Mouse (Mus musculus) heart, embryonic 12.5 days (tissue): ENCODE measurements around the gene Gm11562. TPM values are rescaled to one million over a fixed set of nuclear protein-coding genes. Genes with fewer than 3 reads are reported as not detected.

Source experiments
- ATAC-seq: fragments of 200-750 bp; cut with Nextera tagmentation; 2 replicates; pipeline ENCODE4 v1.8.0; 2017; ENCODE audit warnings: moderate TSS enrichment, moderate library complexity; ENCODE audit not compliant: insufficient number of reproducible peaks, low FRiP score
- H3K27ac ChIP-seq: fragments of 300-500 bp; sonication (generic); 2 replicates; pipeline ENCODE4 v1.5.1; 2016; ENCODE audit warnings: mild to moderate bottlenecking, moderate library complexity; ENCODE audit not compliant: poor library complexity, severe bottlenecking
- H3K27me3 ChIP-seq: fragments of 300-500 bp; sonication (generic); replicated peaks from 2 replicates; pipeline ENCODE4 v1.6.1; 2016; ENCODE audit warnings: mild to moderate bottlenecking, moderate library complexity
- H3K36me3 ChIP-seq: fragments of 300-500 bp; sonication (generic); 2 replicates; pipeline ENCODE4 v1.6.1; 2016; ENCODE audit warnings: mild to moderate bottlenecking, moderate library complexity
- H3K4me1 ChIP-seq: fragments of 300-500 bp; sonication (generic); replicated peaks from 2 replicates; pipeline ENCODE4 v1.6.1; 2016; ENCODE audit warnings: mild to moderate bottlenecking
- H3K4me2 ChIP-seq: fragments of 300-500 bp; sonication (generic); 2 replicates; pipeline ENCODE4 v1.6.1; 2016; ENCODE audit warnings: mild to moderate bottlenecking, moderate library complexity
- H3K4me3 ChIP-seq: fragments of 300-500 bp; sonication (generic); 2 replicates; pipeline ENCODE4 v1.5.1; 2016; ENCODE audit warnings: mild to moderate bottlenecking
- H3K9ac ChIP-seq: fragments of 300-500 bp; sonication (generic); 2 replicates; pipeline ENCODE4 v1.6.1; 2016; ENCODE audit warnings: mild to moderate bottlenecking, moderate library complexity
- H3K9me3 ChIP-seq: fragments of 300-500 bp; sonication (generic); replicated peaks from 2 replicates; pipeline ENCODE4 v1.6.1; 2016; ENCODE audit warnings: mild to moderate bottlenecking, moderate library complexity
- WGBS: fragments of 180-500 bp; shearing (Covaris S2); methylation state at CpG from one replicate; pipeline ENCODE4 v1.1.7; 2016; 5-methylcytosine and 5-hydroxymethylcytosine counted together
- polyA plus RNA-seq: library from polyadenylated mRNA; unstranded; fragments of >200 nt; fragmentation: Nextera tagmentation; extraction: Ambion mirVana; gene quantifications from 2 replicates; pipeline ENCODE4 v1.2.1, GENCODE M21; 2016

Gene Gm11562
- polyA plus RNA-seq, 1 experiment from 2014 or later, result not detected

DNA sequence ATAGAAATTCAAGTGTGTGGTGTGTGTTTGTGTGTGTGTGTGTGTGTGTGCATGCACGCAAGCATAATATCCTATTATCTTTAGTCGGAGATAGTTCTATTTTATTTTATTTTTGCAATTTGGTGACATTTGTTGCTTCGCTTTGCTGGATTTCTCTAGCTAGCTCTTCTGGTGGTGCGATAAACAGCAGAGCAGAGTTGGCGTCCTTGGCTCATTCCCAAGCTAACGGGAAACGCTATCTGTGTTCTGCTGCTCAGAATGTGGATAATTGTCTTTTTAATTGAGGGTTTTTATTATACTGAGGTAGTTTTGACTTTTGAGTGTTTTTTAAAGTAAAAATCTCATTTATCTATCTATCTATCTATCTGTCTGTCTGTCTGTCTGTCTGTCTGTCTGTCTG lies 35.1 kb downstream of the Gm11562 start:
- Histone ChIP-seq H3K9me3 (no peaks in the 10 kb centered on the region), H3K4me1 (no peaks in the 10 kb centered on the region), H3K4me3 (no peak overlapping the region), H3K36me3 (no peaks in the 10 kb centered on the region), H3K4me2 (no peak overlapping the region), H3K27ac (no peak overlapping the region), H3K27me3 (0 out of 2 replicates have a peak, but pooled peaks cover 3% of the 10 kb centered on the region), H3K9ac (no peak overlapping the region)
- 81% methylated on average over 7 of the region's 7 CpGs for WGBS
- ATAC-seq, result no peak

DNA sequence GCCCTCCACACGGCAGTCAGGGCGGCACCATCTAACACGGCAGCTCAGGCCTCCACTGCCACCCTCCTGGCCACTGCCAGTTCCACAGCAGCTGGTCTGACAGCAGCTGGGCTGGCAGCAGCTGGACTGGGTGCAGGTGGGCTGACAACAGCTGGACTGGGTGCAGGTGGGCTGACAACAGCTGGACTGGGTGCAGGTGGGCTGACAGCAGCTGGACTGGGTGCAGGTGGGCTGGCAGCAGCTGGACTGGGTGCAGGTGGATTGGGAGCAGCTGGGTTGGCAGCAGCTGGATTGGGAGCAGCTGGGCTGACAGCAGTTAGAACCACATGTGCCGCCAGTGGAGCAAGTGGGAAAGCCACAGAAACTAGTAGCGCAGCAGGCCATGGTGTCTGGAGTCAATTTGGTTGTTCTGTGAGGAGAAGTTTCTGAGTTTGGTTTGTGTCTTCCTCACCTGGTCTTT lies 37.0 kb downstream of the Gm11562 start, which contains the start of gene Krtap1-4:
Krtap1-4 (minus strand) TSS at position 410 of the 460 bp plus-strand sequence.
- Histone ChIP-seq H3K9me3 (no peaks in the 10 kb centered on the region), H3K27me3 (0 out of 2 replicates have a peak, but pooled peaks cover 3% of the 10 kb centered on the region), H3K36me3 (no peaks in the 10 kb centered on the region), H3K4me1 (no peaks in the 10 kb centered on the region), H3K4me2 (no peak within 1 kb of the TSS), H3K4me3 (no peak within 1 kb of the TSS), H3K27ac (no peak within 1 kb of the TSS), H3K9ac (no peak within 1 kb of the TSS)
- WGBS, result 69% methylated on average over 5 of the region's 5 CpGs
- no peak for ATAC-seq

DNA sequence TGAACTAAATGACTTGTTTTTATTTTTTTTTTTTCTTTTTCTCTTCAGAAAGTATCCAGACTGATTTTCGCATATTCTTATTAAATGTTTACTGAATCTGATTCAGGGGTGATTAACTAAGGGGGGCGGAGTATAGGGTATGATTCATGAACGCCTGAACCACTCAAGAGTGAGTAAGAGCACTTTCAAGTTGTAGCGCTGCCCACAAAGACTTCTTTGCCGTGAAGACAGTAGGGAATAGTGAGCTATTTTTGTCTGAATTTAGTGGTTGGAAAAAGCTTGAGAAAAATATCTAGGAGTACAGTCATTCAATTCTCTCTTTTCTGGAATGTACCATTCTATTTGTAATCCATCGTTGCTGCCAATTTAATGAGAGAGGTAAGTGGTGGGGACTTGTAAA lies 38.7 kb downstream of the Gm11562 start:
- H3K9me3 ChIP-seq, result no peaks in the 10 kb centered on the region
- no peak overlapping the region for H3K9ac ChIP-seq
- 0 out of 2 replicates have a peak, but pooled peaks cover 3% of the 10 kb centered on the region for H3K27me3 ChIP-seq
- 77% methylated on average over 6 of the region's 6 CpGs for WGBS
- H3K4me2 ChIP-seq, result no peak overlapping the region
- no peak overlapping the region for H3K4me3 ChIP-seq
- H3K4me1 ChIP-seq, result no peaks in the 10 kb centered on the region
- no peak for ATAC-seq
- H3K36me3 ChIP-seq, result no peaks in the 10 kb centered on the region
- no peak overlapping the region for H3K27ac ChIP-seq

DNA sequence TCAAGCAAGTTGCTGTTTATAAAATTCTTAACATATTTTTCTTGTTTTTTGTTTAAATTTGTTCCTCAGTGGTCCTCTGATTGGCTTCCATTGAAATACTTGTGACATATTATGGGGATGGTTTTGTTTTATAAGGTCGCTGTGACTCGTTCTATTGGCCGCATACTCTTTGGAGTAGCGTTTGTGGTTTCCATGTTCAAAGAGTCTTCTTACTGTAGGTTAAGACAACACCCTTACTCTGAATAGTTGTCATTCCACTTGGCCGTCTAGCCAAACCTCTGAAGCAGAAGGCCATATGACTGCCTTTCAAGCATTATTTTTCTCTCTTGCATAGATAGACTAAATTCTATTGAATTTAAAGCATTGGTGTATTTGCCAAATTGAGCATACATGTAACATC lies 39.2 kb downstream of the Gm11562 start:
- no peaks in the 10 kb centered on the region for H3K36me3 ChIP-seq
- WGBS, result 86% methylated on average over 5 of the region's 5 CpGs
- no peak overlapping the region for H3K27ac ChIP-seq
- H3K9me3 ChIP-seq, result no peaks in the 10 kb centered on the region
- H3K4me1 ChIP-seq, result no peaks in the 10 kb centered on the region
- no peak overlapping the region for H3K9ac ChIP-seq
- H3K4me3 ChIP-seq, result no peak overlapping the region
- no peak overlapping the region for H3K4me2 ChIP-seq
- H3K27me3 ChIP-seq, result 0 out of 2 replicates have a peak, but pooled peaks cover 3% of the 10 kb centered on the region
- ATAC-seq, result no peak

DNA sequence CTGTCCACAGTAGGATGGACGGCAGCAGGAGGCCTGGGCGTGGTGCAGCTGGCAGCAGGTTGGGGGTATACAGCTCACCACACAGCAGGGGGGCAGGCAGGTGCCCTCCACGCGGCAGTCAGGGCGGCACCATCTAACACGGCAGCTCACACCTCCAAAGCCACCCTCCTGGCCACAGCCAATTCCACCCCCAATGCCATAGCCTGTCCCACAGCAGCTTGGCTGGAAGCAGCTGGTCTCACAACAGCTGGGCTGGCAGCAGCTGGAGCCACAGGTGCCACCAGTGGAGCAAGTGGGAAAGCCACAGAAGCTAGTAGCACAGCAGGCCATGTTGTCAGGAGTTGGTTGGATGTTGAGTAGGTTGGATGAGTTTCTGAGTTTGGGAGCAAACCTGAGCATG lies 39.6 kb downstream of the Gm11562 start, which contains the start of gene Krtap1-5:
Krtap1-5 (minus strand) TSS at position 381 of the 400 bp plus-strand sequence.
- Histone ChIP-seq H3K4me1 (no peaks in the 10 kb centered on the region), H3K27me3 (0 out of 2 replicates have a peak, but pooled peaks cover 3% of the 10 kb centered on the region), H3K36me3 (no peaks in the 10 kb centered on the region), H3K9me3 (no peaks in the 10 kb centered on the region), H3K9ac (no peak within 1 kb of the TSS), H3K27ac (no peak within 1 kb of the TSS), H3K4me2 (no peak within 1 kb of the TSS), H3K4me3 (no peak within 1 kb of the TSS)
- no peak for ATAC-seq
- 84% methylated on average over 6 of the region's 6 CpGs for WGBS

DNA sequence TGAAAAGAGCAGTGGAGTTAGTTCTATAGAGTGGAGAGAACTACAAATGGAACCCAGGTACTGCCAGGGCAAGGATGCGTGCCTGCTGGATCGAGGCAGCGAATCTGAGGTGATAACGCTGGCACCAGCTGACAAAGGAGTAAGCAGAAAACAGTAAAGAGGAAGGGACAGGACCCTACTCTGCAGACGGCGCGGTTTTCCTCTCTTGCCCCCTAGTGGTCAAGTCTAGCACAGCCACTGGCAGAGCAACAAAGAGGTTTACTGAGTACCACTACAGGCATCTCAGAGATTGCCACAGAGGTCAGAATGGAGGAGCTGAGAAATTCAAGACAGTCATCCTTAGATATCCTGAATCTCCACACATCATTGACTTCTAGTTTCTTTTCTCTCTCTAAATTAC lies 46.1 kb downstream of the Gm11562 start:
- ATAC-seq, result 0 out of 2 replicates have a peak, but pooled peaks have one; percentile 36

DNA sequence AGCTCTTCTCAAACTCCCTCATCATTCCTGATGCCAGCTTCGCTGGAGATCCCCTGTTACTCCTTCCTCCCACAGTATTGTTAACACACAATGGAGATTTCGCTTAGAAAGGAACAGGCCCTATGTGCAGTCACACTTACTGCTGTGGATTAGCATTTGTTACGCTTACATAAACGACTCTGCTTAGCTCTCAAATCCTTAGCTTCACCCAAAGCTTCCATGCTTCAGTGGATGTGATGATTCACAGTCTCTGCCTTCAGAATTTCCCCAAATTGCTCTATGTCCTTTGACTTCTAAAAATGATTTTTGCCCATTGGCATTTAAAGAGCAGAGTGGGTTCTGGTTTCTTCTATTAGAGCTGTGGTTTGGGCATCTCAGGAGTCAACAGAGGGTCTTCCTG lies 47.1 kb downstream of the Gm11562 start:
- no peaks in the 10 kb centered on the region for H3K27me3 ChIP-seq
- WGBS, result 66% methylated on average over 4 of the region's 4 CpGs
- H3K36me3 ChIP-seq, result no peaks in the 10 kb centered on the region
- H3K9me3 ChIP-seq, result no peaks in the 10 kb centered on the region
- no peaks in the 10 kb centered on the region for H3K4me1 ChIP-seq
- no peak overlapping the region for H3K4me2 ChIP-seq
- no peak overlapping the region for H3K27ac ChIP-seq
- H3K4me3 ChIP-seq, result no peak overlapping the region
- H3K9ac ChIP-seq, result no peak overlapping the region
- ATAC-seq, result no peak

More for the DNA sequence above, 46.1 kb downstream of the Gm11562 start:
- Histone ChIP-seq H3K4me2 (peak overlapping the region; percentile 52), H3K36me3 (no peaks in the 10 kb centered on the region), H3K4me1 (no peaks in the 10 kb centered on the region), H3K9ac (0 out of 2 replicates have a peak overlapping the region, but pooled peaks have one; percentile 24), H3K27ac (no peak overlapping the region), H3K9me3 (no peaks in the 10 kb centered on the region), H3K4me3 (no peak overlapping the region), H3K27me3 (no peaks in the 10 kb centered on the region)
- WGBS, result 0% methylated on average over 7 of the region's 7 CpGs

Other genes starting within 250 kb of the Gm11562 start
- gene Krt28, start 245.5 kb downstream of the Gm11562 start, polyA plus RNA-seq, result 0.12 and 0.20 TPM in 2 replicates
- gene Krt10, start 231.1 kb downstream of the Gm11562 start, polyA plus RNA-seq, result 16.6 and 18.8 TPM in 2 replicates
- gene Krt12, start 198.2 kb downstream of the Gm11562 start, polyA plus RNA-seq, result not detected in 2 replicates
- 3.6 and 4.1 TPM in 2 replicates for gene Krt20, start 182.3 kb downstream of the Gm11562 start, polyA plus RNA-seq
- gene Krt23, start 127.3 kb downstream of the Gm11562 start, polyA plus RNA-seq, result 0.27 and 0.52 TPM in 2 replicates
- gene Krt39, start 99.1 kb downstream of the Gm11562 start, polyA plus RNA-seq, result not detected in 2 replicates
- gene Krt40, start 77.3 kb downstream of the Gm11562 start, polyA plus RNA-seq, result not detected in 2 replicates
- gene Krtap3-3, start 69.6 kb downstream of the Gm11562 start, polyA plus RNA-seq, result not detected in 2 replicates
- not detected in 2 replicates for gene Krtap3-2, start 63.6 kb downstream of the Gm11562 start, polyA plus RNA-seq
- gene Gm11939, start 61.0 kb downstream of the Gm11562 start, polyA plus RNA-seq, result not detected in 2 replicates
- gene Krtap3-1, start 53.8 kb downstream of the Gm11562 start, polyA plus RNA-seq, result not detected in 2 replicates
- gene Krtap1-5, start 39.4 kb downstream of the Gm11562 start, polyA plus RNA-seq, result not detected in 2 replicates
- not detected in 2 replicates for gene Krtap1-4, start 36.8 kb downstream of the Gm11562 start, polyA plus RNA-seq
- gene Krtap1-3, start 29.1 kb downstream of the Gm11562 start, polyA plus RNA-seq, result not detected in 2 replicates
- not detected in 2 replicates for gene Krtap9-3, start 22.3 kb downstream of the Gm11562 start, polyA plus RNA-seq
- gene Gm11938, start 17.1 kb downstream of the Gm11562 start, polyA plus RNA-seq, result not detected in 2 replicates
- gene Gm11937, start 10.2 kb downstream of the Gm11562 start, polyA plus RNA-seq, result not detected in 2 replicates
- gene Krtap2-4, start 5.6 kb downstream of the Gm11562 start, polyA plus RNA-seq, result not detected in 2 replicates
- not detected in 2 replicates for gene Krtap4-1, start 7.8 kb upstream of the Gm11562 start, polyA plus RNA-seq
- gene Krtap4-2, start 14.6 kb upstream of the Gm11562 start, polyA plus RNA-seq, result not detected in 2 replicates
- not detected in 2 replicates for gene Krtap4-7, start 23.7 kb upstream of the Gm11562 start, polyA plus RNA-seq
- gene Gm11555, start 29.8 kb upstream of the Gm11562 start, polyA plus RNA-seq, result not detected in 2 replicates
- not detected in 2 replicates for gene Gm11563, start 38.5 kb upstream of the Gm11562 start, polyA plus RNA-seq
- not detected in 2 replicates for gene Krtap4-6, start 45.5 kb upstream of the Gm11562 start, polyA plus RNA-seq
- gene Gm14190, start 70.3 kb upstream of the Gm11562 start, polyA plus RNA-seq, result not detected in 2 replicates
- gene Gm14180, start 113.9 kb upstream of the Gm11562 start, polyA plus RNA-seq, result not detected in 2 replicates
- gene Gm11595, start 152.5 kb upstream of the Gm11562 start, polyA plus RNA-seq, result not detected in 2 replicates
- not detected in 2 replicates for gene Krtap4-8, start 160.3 kb upstream of the Gm11562 start, polyA plus RNA-seq
- not detected in 2 replicates for gene Krtap4-9, start 164.8 kb upstream of the Gm11562 start, polyA plus RNA-seq
- gene Gm11596, start 173.0 kb upstream of the Gm11562 start, polyA plus RNA-seq, result not detected in 2 replicates
- not detected in 2 replicates for gene Gm11569, start 178.5 kb upstream of the Gm11562 start, polyA plus RNA-seq
- gene Gm11554, start 184.0 kb upstream of the Gm11562 start, polyA plus RNA-seq, result not detected in 2 replicates
- not detected in 2 replicates for gene Krtap4-13, start 189.5 kb upstream of the Gm11562 start, polyA plus RNA-seq
- gene Gm11564, start 195.2 kb upstream of the Gm11562 start, polyA plus RNA-seq, result not detected in 2 replicates
- gene 2300003K06Rik, start 217.6 kb upstream of the Gm11562 start, polyA plus RNA-seq, result not detected in 2 replicates
- gene Krtap4-16, start 231.2 kb upstream of the Gm11562 start, polyA plus RNA-seq, result not detected in 2 replicates
- not detected in 2 replicates for gene Gm11568, start 237.5 kb upstream of the Gm11562 start, polyA plus RNA-seq
- gene Gm11559, start 244.0 kb upstream of the Gm11562 start, polyA plus RNA-seq, result not detected in 2 replicates